Mouse (Mus musculus) cerebellum, postnatal 14 days (tissue): ENCODE measurements around the gene Lkaaear1.

Experiments used
- DNase-seq, 2 experiments: peaks; one replicate each; pipeline ENCODE4 v3.0.0; 2021; ENCODE audit warnings: mixed read lengths in 2 of 2

The Lkaaear1 gene

GRCm38 (mm10) chr2:181698241-181698640 is at the start of gene Lkaaear1:
TSS of gene Lkaaear1 (minus strand) at chr2:181698442.
- no peak for DNase-seq

DNA sequence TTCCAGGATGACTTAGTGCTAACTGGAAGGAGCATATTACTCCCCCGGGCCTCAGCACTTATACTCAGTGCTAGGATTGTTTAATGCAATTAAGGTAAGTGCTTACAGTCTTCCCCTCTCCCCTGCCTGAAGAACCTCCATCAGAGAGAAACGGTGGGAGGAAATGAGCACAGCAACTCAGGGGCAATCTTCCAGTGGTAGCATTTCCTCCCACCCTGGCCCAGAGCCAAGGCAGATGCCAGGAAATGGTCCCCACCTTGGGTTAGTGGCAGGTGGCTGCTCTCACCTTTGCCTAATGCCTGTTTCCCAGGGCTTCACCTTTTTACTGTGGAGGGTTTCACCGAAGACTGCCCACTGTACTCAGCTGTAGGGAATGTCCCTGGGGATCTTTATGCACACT is 31.8 kb upstream of the Lkaaear1 start:
- DNase-seq, result peak in 1 of 2 experiments; percentile 18

DNA sequence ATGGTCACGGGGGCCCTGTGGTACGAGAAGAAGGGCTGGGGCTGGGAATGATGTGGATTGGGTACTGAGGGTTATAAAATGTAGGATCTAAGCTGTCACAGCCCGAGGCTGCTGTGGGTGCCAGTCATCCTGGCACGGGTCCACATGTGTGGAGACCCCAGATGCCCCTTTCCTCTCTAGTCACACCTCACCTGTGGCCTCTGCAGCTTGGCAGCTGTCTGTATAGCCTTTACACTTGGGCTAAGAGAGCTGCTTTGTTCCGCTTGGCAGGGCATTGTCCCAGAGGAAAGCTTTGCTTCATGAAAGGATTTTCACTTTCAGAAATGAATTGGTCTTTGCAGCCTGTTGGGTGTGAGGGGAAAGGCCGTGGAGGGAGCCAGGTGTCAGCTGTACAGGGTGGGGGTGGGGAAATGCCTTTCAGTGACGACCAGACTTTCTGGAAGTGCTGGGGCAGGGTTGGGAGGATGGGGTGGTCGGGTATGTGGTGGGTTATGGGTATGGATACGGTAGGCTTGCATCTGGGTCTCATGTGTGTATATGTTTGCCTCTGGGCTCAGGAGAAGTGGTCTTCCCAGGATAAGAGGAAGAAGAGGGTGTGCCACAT is 29.5 kb upstream of the Lkaaear1 start:
- DNase-seq, result peak in 1 of 2 experiments; percentile 30

DNA sequence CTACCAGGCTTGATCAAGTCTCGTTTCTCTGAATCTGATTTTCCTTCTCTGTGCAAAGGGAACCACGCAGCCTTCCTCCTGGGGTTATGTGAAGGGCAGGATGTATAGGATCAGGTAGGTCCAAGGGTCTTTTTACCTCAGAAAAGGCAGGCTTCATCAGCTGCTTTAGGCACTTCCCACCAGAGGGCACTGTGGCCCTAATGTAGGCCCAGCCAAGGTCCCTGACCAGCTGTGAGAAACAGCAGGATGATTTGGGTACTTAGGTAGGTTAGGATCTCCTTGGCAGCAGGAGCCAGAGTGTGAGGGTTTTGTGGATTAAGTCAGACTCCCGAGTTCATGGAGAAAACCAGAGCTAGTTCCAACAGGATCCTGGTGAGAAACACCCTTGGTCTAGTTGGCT is 24.0 kb upstream of the Lkaaear1 start:
- peak; percentile 75 to 76 for DNase-seq

- DNase-seq, result peak; percentile 71 to 86
Observed at GRCm38 (mm10) chr2:181721200-181721599, 23.0 kb upstream of the Lkaaear1 start.

GRCm38 (mm10) chr2:181720061-181720460 is 21.8 kb upstream of the Lkaaear1 start:
- peak; percentile 46 to 59 for DNase-seq

- DNase-seq, result peak; percentile 46 to 55
Observed at GRCm38 (mm10) chr2:181716991-181717390, 18.7 kb upstream of the Lkaaear1 start.

DNA sequence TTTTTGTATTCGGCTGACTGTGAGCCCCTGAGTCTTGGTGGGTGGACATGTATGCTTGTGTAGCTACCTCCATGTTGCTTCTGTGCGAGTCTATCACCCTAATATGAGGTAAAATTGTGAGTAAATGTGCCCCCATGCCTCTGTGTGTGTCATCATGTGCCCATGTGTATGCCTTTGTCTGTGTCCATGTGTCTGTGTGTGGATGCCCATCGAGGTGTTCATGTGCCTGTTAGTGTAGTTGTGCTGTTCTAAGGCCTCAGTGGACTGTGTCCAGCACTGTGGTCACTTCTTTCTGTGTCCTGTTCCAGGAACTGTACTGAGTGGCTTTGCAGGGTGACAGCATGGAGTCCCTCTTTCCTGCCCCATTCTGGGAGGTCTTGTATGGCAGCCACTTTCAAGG is 17.1 kb upstream of the Lkaaear1 start:
- DNase-seq, result peak; percentile 23 to 50

DNA sequence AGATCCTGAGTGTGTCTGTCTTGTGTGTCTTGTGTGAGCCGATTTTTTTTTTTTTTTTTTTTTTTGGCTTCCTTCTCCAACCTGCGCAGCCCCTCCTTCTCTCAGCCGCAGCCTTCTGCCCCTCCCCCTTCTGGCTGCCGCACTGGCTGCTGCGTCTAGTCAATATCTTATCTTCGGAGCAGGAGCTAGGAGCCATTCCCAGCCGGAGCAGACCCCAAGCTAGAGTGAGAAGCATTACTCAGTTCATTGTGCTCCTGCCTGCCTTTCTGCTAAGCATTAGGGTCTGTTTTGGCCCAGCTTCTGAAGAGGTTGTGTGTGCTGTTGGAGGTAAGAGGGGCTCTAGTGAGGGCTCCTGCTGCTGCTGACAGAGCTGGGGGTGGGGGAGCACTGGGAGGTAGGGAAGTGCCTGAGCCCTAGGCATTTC is 16.7 kb upstream of the Lkaaear1 start, which contains the start of gene Oprl1:
Gene Oprl1, plus strand, starts transcription at position 114 of the 424 bp plus-strand sequence.
- peak; percentile 83 to 85 for DNase-seq

DNA sequence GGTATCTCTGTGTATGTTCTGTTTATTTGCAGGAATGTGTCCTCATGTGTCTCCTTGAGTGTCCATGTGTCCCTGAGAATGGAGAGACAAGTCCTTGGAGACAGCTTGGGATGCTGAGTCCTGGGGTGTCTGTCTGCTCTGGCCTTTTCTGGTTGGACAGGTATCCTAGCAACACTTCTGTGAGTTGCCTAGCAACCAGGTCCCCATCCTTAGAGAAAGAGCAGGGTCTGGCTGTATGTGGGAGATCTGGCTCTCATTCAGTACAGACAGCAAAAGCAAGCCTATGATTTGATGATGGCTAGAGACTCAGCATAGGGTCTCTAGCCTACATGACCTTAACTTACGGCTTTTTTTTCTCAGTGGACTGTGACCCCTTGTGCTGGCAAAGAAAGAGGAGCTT is 15.5 kb upstream of the Lkaaear1 start:
- DNase-seq, result peak; percentile 71 to 77

- no peak for DNase-seq
Observed at GRCm38 (mm10) chr2:181706668-181707067, 8.4 kb upstream of the Lkaaear1 start.

GRCm38 (mm10) chr2:181696801-181697420 is 1.3 kb downstream of the Lkaaear1 start:
- DNase-seq, result no peak

- no peak for DNase-seq
Observed at GRCm38 (mm10) chr2:181695776-181696175, 2.5 kb downstream of the Lkaaear1 start.

- DNase-seq, result no peak
Observed at GRCm38 (mm10) chr2:181694581-181694980, 3.7 kb downstream of the Lkaaear1 start.

DNA sequence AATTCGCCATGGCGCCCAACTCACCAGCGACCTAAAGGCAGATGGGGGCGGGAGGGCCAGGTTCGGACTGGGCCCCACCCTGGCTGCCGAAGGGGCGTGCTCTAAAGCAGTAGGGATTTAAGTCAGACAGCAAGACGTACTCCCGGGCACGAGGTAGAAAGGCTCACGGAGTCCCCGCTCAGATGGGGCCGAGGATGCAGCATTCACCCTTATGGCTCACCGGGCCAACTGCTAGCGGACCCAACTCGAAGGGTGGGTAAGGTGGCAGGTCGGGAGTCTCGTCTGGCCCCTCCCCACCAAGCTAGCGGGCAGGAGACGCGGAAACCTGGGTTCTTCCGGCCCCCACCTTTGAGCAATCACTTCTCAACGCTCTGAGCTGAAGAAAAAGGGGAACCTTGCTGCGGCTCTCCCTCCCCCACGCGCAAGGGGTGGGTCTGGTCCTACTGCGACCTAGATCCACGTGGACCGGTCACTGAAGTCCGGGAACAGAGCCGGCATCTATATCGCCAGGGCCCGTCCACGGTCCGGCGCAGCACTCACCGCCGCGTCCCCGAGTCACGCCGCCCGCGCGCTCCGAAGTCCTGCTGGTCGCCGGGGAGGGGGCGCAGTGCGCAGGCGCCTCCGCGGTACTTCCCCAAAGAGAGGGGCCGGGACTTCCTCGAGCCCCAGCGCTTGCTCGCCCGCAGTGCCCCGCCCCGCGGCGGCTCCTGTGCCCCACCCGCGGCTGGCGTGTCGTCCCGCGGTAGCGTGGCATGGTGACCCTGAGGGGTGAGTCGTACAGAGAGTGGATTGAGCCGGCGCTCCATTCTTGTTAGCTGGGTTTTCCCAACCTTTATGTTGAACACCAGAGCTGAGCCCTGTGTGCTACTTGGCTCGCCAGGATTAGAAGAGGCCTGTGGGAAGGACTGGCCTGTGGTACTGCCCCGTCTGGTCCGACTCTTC is 4.6 kb downstream of the Lkaaear1 start, which contains the start of gene Rgs19:
Gene Rgs19, minus strand, starts transcription at position 639 of the 942 bp plus-strand sequence.
- DNase-seq, result peak; percentile 74 to 84

DNA sequence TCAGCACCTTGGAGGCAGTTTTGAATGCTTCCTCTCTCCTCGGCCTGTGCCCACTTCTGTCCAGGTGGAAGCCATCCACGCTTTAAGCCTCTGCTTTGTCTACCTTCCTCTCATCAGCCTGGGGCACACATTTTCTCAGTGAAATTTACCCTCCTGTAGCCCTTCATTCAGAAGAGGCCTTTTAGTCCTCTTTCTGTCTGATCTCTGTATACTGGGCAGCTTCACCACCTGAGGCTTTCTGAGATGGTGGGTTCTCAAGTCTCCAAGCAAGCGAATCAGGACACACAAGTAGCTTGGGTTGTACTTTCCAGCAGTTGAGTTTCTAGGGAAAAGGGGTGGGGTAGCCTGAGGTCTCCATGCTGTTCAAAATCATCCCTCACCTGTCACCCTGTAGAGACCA is 5.9 kb downstream of the Lkaaear1 start:
- no peak for DNase-seq

DNA sequence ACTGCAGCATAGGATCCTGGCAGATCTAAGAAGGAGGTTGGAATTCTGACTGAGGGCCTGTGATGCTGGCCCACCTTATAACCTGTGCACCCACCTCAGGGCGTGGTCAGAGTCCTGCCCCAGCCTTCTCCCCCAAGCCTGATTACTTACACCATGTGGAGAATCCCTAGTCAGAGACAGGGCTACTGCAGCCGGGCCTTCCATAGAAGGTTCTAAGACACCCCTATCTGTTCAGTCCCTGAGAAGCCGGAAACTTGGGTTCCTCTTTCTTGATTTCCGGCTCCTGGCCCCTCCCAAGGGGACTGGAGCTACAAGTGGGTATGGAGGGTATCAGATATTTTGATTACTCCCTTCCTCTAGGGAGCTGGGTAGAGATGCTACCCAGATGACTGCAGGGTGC is 6.7 kb downstream of the Lkaaear1 start:
- no peak for DNase-seq

DNA sequence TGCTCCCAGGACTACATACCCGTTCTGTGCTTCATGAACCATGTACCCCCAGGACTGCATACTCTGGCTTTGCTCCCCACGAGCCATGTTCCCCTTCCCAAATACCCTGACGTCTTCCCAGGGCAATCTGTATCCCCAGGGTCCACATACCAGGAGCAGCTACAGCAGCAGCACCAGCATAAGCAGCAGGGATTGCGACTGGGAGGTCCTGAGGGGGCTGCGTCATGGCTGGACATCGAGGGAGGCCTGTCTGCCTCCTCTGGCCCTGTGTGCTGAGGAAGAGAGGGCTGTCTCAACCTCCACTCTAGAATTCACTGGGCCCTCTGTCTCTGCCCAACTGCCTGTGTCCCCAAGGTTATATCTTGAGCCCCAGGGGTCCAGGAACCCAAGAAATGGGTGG is 7.2 kb downstream of the Lkaaear1 start:
- no peak for DNase-seq

- DNase-seq, result peak in 1 of 2 experiments; percentile 40
Observed at GRCm38 (mm10) chr2:181689466-181690160, 8.6 kb downstream of the Lkaaear1 start.

DNA sequence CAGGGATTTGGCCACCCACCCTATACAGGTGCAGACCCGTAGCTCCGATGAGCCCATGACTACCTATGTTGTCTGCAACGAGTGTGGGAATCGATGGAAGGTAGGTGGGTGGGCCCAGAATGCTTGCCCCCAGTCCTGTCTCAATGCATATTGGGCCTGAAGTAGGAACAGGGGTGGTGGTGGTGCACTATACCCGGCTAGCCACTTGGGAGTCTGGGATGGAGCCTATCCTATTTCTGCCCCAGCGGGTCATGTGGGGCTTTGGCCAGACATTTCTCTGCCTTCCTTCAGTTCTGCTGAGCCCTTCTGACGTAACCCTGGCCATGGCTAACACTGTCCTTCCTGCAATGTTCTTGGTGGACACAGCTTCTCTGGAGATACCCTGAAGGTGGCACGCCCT is 10.7 kb downstream of the Lkaaear1 start:
- no peak for DNase-seq

DNA sequence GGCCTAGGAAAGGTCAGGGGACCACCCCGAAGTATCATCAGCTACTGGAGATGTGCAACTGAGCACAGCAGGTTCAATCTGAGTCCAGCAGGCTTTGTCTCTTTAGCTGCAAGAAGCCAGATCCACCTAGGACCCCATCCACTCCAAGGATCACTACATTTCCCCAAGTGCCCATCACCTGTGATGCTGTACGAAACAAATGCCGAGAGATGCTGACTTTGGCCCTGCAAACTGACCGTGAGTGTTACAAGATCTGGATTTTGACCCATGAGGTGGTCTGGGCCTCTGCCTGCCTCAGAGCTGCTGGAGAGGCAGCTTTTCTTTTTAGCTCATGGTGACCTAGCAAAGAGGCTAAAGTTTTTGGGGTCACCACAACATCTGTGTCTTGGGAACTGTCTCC is 12.6 kb downstream of the Lkaaear1 start:
- no peak for DNase-seq

- DNase-seq, result no peak
Observed at GRCm38 (mm10) chr2:181684713-181685112, 13.5 kb downstream of the Lkaaear1 start.

GRCm38 (mm10) chr2:181683381-181683780 is 14.9 kb downstream of the Lkaaear1 start:
- no peak for DNase-seq
